Mouse (Mus musculus): ENCODE data around the gene Mob1a.

The Mob1a gene

GRCm38 (mm10) chr6:83385569-83386090, 59.8 kb downstream of the Mob1a start:
- DNase-seq (ENCODE audit: low spot score in 2 of 2), result no peak

DNA sequence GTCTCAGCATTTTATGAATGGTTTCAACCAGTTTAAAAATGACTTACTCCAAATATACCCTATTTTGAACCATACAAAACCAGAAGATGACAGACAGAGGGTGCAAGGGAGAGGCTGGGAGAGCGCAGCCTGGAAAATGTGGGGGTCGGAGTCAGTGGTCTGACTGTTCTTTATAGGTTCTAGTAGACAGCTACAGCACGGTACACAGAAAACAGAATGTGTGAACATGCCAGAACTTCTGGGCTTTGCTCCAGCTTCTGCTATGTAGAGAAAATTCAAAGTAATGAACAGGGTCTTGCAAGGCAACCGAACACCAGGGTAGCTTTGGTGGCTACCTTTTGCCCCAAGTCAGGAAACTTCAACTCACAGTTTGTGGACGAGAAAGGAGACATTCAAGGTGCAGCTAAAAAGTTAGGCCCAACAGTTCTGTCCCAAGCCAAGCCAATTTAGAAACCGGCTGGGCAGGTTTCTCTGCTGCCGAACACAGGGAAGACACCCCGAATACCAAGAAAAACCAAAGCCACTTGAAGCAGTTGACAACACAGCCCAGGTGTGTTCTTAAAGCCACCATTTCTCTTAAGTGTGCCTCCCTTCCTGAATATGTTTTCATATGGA, 66.5 kb downstream of the Mob1a start:
- no peak for DNase-seq (ENCODE audit: low spot score in 2 of 2)
